Mouse (Mus musculus): Measurements from ENCODE around the gene Mtfr2. TPM values are rescaled to one million over a fixed set of nuclear protein-coding genes. Genes with fewer than 3 reads are reported as not detected.
A peak's percentile ranks its signal among the peaks of the same experiment; 100 is the strongest.

The Mtfr2 gene
- total and polyA plus RNA-seq, 3 experiments: 0.12 TPM; not detected in 2

DNA sequence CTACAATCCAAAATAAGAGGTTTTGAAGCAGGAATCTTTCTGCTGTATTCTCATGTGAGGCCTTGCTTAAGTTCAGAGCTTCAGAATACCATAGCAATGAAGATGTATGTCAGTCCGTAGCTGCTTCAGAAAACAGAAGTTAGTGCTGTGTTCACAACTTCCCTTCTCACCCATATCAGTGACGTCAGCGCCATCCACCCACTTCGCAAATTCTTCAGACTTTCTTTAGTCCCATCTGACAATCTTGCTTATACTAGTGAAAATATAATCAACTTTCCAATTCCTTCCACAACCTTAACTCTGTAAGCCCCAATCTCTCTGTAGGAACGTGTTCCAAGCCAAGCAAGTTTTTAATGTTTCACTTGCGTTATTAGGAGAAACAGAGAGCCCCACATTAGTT is 50.7 kb downstream of the Mtfr2 start:
- intact Hi-C loops (cut with DNase I): no loop called here
- Histone ChIP-seq H3K9ac (ENCODE audit: low read depth, low read length) (no peak overlapping the region), H3K4me3 (no peak overlapping the region), H3K36me3 (ENCODE audit: control insufficient read depth, insufficient read depth, low read length) (no peaks in the 10 kb centered on the region), H3K27ac (no peak overlapping the region), H3K27me3 (ENCODE audit: control insufficient read depth, insufficient read depth, low read length) (no peaks in the 10 kb centered on the region), H3K79me2 (replicated peaks; ENCODE audit: control insufficient read depth, insufficient read depth, low read length) (no peaks in the 10 kb centered on the region), H3K4me1 (ENCODE audit: control insufficient read depth, insufficient read depth, low read length) (no peaks in the 10 kb centered on the region)
- 65% methylated on average over 6 of the region's 6 CpGs for WGBS
- no peak for DNase-seq
- TF ChIP-seq POLR2A (IDR thresholded peaks at IDR 0.05; ENCODE audit: insufficient read depth, low read depth, low read length) (no peak), CTCF (IDR thresholded peaks at IDR 0.05) (no peak), EP300 (IDR thresholded peaks at IDR 0.05; ENCODE audit: insufficient read depth, low read depth, low read length) (no peak)

DNA sequence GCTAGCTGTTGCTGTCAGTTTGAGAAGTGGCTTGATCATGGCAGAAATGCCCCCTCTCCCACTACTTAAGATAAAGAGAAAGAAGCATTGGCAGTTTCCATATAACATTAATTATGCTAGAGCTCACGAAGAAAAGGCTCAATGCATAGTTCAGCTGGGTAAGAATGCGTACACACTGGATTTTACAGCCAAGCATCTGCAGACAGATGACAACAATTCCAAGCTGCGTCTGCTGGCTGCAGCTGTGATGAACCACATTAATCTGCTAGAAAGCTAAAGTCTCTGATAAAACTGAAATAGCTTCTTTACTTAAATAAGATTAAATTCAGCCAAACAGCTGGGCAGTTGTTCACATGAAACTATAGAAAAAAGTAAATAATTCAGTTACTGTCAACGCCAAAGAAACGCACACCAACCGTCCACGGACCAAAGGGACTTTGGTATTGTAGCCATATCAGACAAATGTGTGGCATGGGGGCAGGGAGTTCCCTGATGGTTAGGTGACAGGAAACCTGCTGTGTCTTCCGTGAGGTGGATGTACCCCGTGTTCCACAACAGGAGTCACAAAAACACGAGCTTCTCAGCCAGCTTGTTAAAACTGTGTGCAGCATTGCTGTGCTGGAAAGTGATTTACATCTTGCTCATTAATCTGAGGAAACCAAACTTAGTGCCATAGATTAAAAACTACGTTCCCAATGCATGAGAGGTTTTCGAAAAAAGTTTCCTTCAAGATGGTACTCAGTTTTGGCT is 51.2 kb downstream of the Mtfr2 start:
- TF ChIP-seq EP300 (IDR thresholded peaks at IDR 0.05; ENCODE audit: insufficient read depth, low read depth, low read length) (no peak), CTCF (IDR thresholded peaks at IDR 0.05) (no peak), POLR2A (IDR thresholded peaks at IDR 0.05; ENCODE audit: insufficient read depth, low read depth, low read length) (no peak)
- Histone ChIP-seq H3K36me3 (ENCODE audit: control insufficient read depth, insufficient read depth, low read length) (no peaks in the 10 kb centered on the region), H3K79me2 (replicated peaks; ENCODE audit: control insufficient read depth, insufficient read depth, low read length) (no peaks in the 10 kb centered on the region), H3K27me3 (ENCODE audit: control insufficient read depth, insufficient read depth, low read length) (no peaks in the 10 kb centered on the region), H3K4me3 (no peak overlapping the region), H3K9ac (ENCODE audit: low read depth, low read length) (no peak overlapping the region), H3K27ac (no peak overlapping the region), H3K4me1 (ENCODE audit: control insufficient read depth, insufficient read depth, low read length) (no peaks in the 10 kb centered on the region)
- intact Hi-C loops (cut with DNase I): no loop called here
- DNase-seq: no peak
- 75% methylated on average over 12 of the region's 12 CpGs for WGBS

GRCm38 (mm10) chr10:20400406-20400805 is 52.8 kb downstream of the Mtfr2 start:
- Histone ChIP-seq H3K79me2 (replicated peaks; ENCODE audit: control insufficient read depth, insufficient read depth, low read length) (no peaks in the 10 kb centered on the region), H3K27ac (no peak overlapping the region), H3K9ac (ENCODE audit: low read depth, low read length) (no peak overlapping the region), H3K27me3 (ENCODE audit: control insufficient read depth, insufficient read depth, low read length) (no peaks in the 10 kb centered on the region), H3K4me3 (no peak overlapping the region), H3K4me1 (ENCODE audit: control insufficient read depth, insufficient read depth, low read length) (no peaks in the 10 kb centered on the region), H3K36me3 (ENCODE audit: control insufficient read depth, insufficient read depth, low read length) (no peaks in the 10 kb centered on the region)
- intact Hi-C loops (cut with DNase I): loop anchor here (10.0 kb wide), 2 partner anchors 254 to 324 kb away; partner anchors contain the start of gene Pde7b
- no peak for DNase-seq
- WGBS: 86% methylated on average over 15 of the region's 15 CpGs
- TF ChIP-seq EP300 (IDR thresholded peaks at IDR 0.05; ENCODE audit: insufficient read depth, low read depth, low read length): no peak
- TF ChIP-seq CTCF (IDR thresholded peaks at IDR 0.05): no peak
- no peak for TF ChIP-seq POLR2A (IDR thresholded peaks at IDR 0.05; ENCODE audit: insufficient read depth, low read depth, low read length)

DNA sequence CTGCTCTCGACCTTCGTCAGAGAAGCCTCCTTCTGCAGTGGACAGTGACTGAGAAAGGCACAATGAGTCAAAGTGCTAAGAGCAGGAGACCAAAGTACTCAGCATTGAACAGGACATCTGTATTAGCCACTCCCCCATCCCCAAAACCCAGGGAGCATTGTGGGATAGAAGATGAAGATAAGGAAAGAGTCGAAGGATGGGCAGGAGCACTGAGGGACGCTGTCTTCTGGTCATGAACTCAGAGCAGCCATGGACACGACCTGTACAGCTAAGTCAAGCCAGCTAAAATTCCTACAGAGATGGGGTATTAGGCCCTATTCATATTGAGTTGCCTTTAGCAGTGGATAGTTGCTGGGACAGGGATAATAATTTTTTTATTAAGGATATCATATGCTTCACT is 55.4 kb downstream of the Mtfr2 start:
- DNase-seq: no peak
- Histone ChIP-seq H3K4me1 (ENCODE audit: control insufficient read depth, insufficient read depth, low read length) (no peaks in the 10 kb centered on the region), H3K79me2 (replicated peaks; ENCODE audit: control insufficient read depth, insufficient read depth, low read length) (no peaks in the 10 kb centered on the region), H3K4me3 (no peak overlapping the region), H3K27ac (no peak overlapping the region), H3K36me3 (ENCODE audit: control insufficient read depth, insufficient read depth, low read length) (no peaks in the 10 kb centered on the region; the same call in 1 of the 2 replicates), H3K9ac (ENCODE audit: low read depth, low read length) (no peak overlapping the region), H3K27me3 (ENCODE audit: control insufficient read depth, insufficient read depth, low read length) (no peaks in the 10 kb centered on the region)
- intact Hi-C loops (cut with DNase I): loop anchor here (10.0 kb wide), 2 partner anchors 252 to 322 kb away; partner anchors contain the start of gene Pde7b
- WGBS: 87% methylated on average over 5 of the region's 5 CpGs
- TF ChIP-seq POLR2A (IDR thresholded peaks at IDR 0.05; ENCODE audit: insufficient read depth, low read depth, low read length) (no peak), EP300 (IDR thresholded peaks at IDR 0.05; ENCODE audit: insufficient read depth, low read depth, low read length) (no peak), CTCF (IDR thresholded peaks at IDR 0.05) (no peak)

GRCm38 (mm10) chr10:20405471-20405870 is 57.9 kb downstream of the Mtfr2 start:
- Histone ChIP-seq H3K79me2 (replicated peaks; ENCODE audit: control insufficient read depth, insufficient read depth, low read length) (no peaks in the 10 kb centered on the region), H3K27ac (no peak overlapping the region), H3K4me1 (ENCODE audit: control insufficient read depth, insufficient read depth, low read length) (peaks cover 8% of the 10 kb centered on the region), H3K4me3 (no peak overlapping the region), H3K36me3 (ENCODE audit: control insufficient read depth, insufficient read depth, low read length) (peaks cover 4% of the 10 kb centered on the region), H3K9ac (ENCODE audit: low read depth, low read length) (no peak overlapping the region), H3K27me3 (ENCODE audit: control insufficient read depth, insufficient read depth, low read length) (no peaks in the 10 kb centered on the region)
- intact Hi-C loops (cut with DNase I): loop anchor here (1.0 to 10.0 kb wide), 5 partner anchors 167 to 542 kb away; partner anchors contain the start of gene Pde7b
- TF ChIP-seq CTCF (IDR thresholded peaks at IDR 0.05) (peak; percentile 99), POLR2A (IDR thresholded peaks at IDR 0.05; ENCODE audit: insufficient read depth, low read depth, low read length) (no peak), EP300 (IDR thresholded peaks at IDR 0.05; ENCODE audit: insufficient read depth, low read depth, low read length) (peak; percentile 93)
- peak; percentile 36 to 47 for DNase-seq
- 72% methylated on average over 2 of the region's 2 CpGs for WGBS

DNA sequence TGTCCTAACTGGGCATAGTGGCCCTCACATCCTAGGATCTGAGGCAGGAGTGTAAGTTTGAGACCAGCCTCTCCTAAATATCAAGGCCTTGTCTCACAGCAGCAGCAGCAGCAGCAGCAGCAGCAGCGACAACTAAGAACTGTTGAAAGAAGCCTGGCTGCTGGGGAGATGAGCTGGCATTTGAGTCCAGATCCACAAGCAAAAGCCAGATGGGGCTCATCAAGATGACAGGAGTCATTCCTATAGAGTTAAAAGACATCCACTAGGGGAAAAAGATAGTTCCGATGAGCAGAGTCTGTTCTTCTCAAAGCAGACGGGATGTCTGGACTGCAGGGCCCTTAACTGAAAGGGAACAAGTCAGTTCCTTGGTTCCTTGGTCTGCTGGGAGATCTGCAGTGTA is 60.8 kb downstream of the Mtfr2 start:
- H3K27me3 ChIP-seq (ENCODE audit: control insufficient read depth, insufficient read depth, low read length): no peaks in the 10 kb centered on the region
- no peak overlapping the region for H3K4me3 ChIP-seq
- no peak overlapping the region for H3K9ac ChIP-seq (ENCODE audit: low read depth, low read length)
- TF ChIP-seq POLR2A (IDR thresholded peaks at IDR 0.05; ENCODE audit: insufficient read depth, low read depth, low read length) (no peak), CTCF (IDR thresholded peaks at IDR 0.05) (0 out of 2 replicates have a peak, but pooled peaks have one; percentile 2)
- H3K4me1 ChIP-seq (ENCODE audit: control insufficient read depth, insufficient read depth, low read length): peaks cover 8% of the 10 kb centered on the region
- H3K79me2 ChIP-seq (replicated peaks; ENCODE audit: control insufficient read depth, insufficient read depth, low read length): no peaks in the 10 kb centered on the region
- 37% methylated on average over 3 of the region's 3 CpGs for WGBS
- peak overlapping the region; percentile 77 for H3K27ac ChIP-seq
- intact Hi-C loops (cut with DNase I): loop anchor here (2.0 to 10.0 kb wide), 6 partner anchors 78 to 539 kb away; partner anchors contain the start of gene Pde7b
- peak in 1 of 2 experiments; percentile 26 for DNase-seq
- peaks cover 4% of the 10 kb centered on the region for H3K36me3 ChIP-seq (ENCODE audit: control insufficient read depth, insufficient read depth, low read length)
